Mouse (Mus musculus) embryo, embryonic 11.5 days (tissue): ENCODE measurements around the gene Rita1.

Experiments used
- DNase-seq: peaks from one replicate; pipeline ENCODE4 v3.0.0-alpha.2; 2012; ENCODE audit warnings: low read depth, low spot score

The Rita1 gene

DNA sequence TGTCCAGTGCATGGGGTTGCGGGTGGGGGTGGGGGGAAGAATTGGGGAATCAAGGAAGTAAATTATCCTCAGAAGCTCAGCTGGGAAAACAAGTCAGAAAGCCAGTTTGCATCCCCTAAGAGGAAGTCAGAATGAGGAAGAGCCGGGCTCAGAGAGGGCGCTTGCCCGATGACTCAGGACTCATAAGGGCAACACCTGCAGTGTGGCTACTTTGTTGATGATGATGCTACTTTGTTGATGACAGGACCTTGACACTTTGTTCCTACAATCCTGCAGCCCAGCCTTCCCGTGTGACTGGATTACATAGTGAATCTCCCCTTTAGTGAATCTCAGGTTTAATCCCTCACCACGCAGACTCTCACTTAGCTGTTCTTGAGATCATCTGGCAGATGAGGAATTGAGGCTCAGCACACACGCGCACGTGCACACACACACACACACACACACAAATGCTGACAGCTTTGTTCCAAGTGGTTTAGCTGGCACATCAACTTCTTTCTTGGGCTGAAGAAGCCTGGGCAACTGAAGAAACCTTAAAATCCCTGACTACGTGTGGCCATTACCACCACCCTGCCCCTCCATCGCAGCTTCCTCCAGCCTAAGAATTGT lies 42.0 kb downstream of the Rita1 start:
- no peak for DNase-seq

DNA sequence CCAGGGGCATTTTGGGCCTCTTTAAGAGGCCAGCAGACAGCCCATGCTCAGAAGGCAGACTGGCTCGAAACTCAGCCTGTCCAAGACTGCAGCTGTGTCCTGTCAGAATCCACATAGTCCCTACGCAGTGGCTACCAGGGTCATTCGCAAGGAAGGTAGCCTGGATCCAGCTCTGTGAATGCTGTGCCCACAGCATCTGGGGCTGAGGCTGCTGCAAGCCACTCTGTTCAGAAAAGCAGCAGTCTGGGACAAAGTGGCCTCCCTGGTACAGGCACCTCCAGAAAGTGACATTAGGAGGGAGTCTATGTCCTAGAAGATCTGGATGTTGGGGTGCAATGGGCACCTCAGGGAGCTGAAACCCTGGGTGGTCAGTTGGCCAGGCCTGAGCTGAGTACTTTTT lies 42.6 kb downstream of the Rita1 start:
- DNase-seq = no peak

DNA sequence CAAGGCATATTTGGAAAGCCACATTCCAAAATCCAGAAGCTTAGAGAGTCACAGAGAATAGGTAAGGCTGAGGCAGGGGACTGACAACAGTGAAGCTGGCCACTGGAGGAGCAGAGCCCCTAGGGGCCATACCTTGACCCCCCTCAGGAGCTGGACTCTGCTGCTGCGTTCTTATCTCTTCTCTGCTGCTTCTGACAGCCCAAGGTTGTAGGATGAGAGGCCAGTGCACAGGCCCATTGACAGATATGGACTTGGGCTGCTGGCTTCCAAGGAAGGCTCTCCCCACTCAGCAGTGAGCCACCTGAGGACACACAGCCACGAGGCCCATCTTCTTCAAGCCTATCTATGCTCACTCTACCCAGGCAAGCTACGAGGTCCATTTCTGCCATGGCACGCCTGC lies 43.4 kb downstream of the Rita1 start:
- no peak for DNase-seq

DNA sequence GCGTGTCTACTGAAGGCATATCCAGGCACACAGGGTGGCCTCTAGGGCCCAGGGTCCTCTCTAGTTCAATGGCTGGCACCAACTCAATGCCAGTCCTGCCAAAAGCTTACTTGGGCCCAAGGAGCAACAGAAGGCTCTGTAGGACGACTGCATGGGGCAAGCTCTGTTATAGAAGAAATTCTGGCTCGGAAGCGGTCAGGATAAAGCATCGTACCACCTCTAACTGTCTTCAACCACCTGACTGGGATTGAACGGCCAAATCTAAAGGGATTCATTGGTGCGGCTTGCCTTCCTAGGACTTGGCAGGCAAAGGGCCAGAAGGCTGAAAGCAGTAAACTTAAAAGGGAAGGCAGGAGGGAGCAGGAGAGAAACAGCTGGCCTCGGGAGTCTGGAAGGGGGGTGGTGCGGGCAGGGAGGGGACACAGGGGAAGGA lies 44.0 kb downstream of the Rita1 start:
- no peak for DNase-seq

DNA sequence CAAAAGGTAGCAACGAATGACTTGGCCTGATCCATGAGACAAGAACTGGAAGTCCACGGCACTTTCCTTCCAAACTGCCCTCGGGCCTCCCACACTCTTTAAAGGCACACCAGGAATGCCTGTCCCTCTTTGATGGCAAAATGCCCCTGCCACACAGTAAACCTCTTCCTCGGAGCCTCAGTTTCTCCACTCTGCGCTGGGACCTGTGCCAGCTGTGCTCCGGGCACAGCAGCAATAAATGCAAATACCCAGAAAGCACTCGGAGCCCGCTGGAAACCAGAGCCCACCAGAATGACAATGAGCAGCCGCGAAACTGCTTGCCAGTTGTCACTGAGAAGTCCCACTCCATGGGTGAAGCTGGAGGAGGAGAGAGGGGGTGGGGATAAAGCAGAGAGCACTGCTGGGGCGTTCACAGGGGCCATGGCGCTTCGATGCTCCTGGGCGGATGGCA lies 44.6 kb downstream of the Rita1 start:
- no peak for DNase-seq

DNA sequence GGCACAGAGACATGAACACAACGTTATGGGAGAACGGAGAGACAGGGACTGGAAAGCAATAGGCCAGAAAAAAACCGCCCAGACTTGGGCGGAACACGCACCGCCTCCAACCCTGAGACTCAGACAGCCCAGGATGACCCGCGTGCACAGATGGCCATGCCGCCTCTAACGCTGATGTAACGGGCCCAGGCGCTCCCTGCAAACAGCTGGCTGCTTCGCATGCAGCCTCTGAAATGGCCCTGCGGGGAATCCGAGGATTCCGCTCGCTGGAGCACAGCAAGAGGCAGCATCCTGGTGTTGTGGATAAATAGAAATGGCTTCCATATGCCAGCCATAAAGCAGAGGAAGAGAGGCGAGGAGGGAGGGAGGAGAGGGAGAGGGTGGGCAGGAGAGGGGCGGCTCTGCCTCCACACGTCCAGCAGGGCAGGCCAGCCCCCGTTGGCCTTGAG lies 45.1 kb downstream of the Rita1 start:
- DNase-seq = no peak

DNA sequence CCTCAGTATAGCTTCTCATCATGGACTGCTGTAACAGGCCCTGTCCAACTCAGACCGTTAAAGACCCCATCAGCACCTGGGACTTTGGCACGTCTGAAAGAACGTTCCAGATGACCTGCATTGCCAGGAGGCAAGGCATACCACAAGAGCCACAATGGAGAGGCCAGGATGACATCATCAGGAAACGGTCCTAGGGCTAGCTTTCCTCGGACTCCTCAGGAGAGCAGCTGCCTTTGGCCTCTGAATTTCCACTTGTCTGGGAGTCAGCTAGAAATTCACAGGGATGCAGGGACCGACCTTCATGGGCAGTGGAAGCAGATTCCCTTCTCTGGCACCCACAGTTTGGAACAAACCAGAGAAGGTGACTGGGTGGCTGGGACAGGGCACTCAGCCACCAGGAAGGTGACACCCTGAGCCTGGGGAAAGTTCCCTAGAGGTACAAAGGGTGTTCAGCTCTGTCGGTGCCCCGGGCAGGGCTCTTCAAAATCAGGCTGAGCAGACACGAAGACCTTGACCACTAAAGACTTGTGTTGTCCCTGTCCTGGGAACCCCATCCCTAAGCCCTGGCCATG lies 45.6 kb downstream of the Rita1 start:
- DNase-seq = no peak

DNA sequence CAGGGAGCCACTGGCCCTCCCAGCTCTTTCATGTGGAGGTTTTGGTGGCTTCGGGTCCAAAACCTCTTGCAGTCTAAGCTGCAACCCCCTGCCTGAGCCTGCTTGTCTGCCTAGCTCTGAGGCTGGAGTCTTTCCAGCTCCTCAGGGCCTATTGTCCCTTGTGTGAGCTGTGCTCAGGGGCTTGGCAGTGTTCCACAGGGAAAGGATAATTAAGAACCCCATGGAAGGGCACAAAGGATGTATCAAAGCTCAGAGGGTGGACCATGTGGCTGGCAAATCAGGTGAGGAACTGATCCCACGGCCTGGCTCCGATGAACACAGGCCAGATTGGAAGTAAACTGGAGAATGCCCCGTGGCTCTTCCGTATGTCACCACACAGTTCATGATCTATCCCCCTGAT lies 46.3 kb downstream of the Rita1 start:
- DNase-seq = no peak

DNA sequence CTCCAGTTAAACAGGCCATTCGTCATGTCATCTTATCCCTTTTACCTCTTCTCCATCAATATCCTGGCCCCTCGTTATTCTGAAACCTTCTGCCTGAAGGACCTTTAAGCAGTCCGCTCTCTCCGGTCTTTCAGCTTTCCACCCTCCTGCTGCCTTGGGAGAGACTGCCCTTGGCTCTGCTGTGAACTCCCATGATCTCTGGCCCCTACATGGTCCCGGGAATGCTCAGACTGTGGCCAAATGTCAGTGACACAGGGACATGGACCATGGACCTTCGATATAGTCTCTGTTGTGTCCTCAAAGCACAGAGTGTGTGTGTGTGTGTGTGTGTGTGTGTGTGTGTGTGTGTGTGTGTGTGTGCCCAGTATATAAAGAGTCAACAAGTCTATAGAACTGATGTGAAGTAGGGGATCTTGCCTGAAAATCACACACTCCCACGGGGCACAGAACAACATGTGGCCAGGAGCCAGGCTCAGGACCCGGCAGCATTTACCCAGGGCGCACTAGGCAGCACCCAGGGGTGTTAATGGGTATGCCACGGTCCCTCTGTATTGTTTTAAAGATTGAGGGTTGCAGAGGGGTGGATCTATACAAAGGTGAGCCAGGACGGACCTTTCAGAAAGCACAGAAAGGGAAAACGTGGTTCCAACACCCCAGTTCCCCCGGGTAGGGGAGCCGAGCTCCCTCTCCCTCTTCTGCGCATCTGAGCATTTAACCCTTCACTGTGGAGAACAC lies 47.1 kb downstream of the Rita1 start:
- DNase-seq = no peak

DNA sequence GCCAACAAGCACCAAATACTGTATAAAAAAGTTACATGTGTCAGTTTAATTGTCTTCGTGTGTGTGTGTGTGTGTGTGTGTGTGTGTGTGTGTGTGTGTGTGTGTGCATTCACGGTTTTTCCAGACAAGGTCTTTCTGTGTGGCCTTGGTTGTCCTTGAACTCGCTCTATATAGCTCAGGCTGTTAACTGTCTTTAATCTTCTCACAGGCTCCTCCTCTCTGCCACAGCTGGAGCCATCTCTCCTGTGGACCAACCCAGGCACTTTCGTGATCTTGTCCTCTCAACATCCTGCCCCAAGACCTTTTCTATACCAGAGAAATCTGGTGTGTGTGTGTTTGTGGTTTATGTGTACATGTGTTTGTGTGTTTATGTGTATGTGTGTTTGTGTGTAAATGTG lies 48.5 kb downstream of the Rita1 start:
- no peak for DNase-seq

DNA sequence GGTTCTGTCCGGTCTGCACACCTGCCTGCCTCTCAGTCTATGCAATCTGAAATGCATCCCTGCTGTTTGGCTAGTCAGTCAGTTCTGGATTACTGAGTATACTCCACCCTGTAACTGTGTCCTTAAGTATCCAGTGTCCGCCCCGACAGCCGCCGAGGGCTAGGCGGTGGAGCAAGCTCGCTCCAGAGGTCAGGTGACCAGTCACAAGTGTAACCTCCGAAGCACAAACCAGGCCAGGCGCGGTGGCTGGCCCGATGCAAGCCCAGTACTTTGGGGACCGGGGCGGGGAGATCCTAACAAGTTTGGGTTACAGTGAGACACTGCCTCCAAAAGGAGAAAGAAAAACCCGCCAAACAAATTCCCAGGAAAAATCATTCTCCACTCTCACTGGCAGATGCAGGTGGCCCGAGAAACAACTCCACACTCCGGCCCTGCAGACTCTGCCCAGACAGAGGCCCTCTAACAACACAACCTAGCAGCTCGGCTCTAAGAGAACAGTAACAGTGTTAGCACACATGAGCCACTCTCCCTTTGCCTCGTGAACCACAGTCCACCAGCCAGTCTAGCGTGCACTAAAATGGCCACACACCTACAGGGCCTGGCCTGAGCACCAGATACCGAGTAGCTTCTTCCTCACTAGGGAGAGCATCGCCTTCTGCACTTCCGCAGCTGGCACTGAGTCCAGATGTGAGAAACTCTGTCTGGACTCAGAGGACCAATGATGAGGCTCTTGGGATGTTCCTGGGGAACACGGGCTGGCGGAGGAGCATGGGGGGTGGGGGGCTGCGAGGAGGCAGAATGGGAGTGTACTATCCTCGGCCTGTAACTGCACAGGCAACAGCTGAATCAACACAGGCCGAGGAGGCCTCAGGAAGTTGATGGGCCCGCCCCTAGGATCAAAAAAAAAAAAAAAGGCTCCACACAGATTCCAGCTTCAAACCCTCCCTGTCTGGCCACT lies 49.2 kb downstream of the Rita1 start:
- no peak for DNase-seq

DNA sequence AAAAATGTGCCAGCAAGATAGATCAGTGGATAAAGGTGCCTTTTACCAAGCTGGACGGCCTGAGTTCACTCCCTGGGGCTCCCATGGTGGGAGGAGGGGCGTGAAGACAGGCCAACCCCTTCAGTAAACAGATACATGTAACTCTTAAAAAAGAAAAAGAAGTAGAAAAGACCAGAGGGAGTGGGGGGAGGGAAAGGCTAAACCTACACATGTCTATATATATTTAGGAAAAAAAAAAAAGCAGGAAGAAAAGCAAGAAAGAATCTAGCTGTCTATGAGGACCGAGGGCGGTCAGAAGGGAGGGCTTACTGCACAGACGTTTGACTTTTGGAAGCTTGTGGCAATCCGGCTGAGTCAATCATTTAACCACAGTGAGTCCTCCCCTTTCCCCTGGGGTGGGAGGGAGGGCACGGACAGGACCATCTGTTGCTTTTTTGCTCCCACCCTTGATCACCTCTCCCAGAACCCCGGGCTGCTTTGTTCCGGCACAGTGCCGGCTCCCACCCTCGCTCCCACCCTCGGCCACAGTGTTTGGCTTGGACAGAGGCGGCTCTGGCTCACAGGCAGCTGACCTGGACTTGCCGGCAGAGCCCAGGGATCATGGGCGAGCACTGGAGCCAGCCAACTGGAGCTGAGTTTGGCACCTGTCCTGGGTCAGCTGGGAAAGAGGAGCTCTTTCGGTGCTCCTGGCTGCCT lies 51.6 kb downstream of the Rita1 start:
- no peak for DNase-seq

DNA sequence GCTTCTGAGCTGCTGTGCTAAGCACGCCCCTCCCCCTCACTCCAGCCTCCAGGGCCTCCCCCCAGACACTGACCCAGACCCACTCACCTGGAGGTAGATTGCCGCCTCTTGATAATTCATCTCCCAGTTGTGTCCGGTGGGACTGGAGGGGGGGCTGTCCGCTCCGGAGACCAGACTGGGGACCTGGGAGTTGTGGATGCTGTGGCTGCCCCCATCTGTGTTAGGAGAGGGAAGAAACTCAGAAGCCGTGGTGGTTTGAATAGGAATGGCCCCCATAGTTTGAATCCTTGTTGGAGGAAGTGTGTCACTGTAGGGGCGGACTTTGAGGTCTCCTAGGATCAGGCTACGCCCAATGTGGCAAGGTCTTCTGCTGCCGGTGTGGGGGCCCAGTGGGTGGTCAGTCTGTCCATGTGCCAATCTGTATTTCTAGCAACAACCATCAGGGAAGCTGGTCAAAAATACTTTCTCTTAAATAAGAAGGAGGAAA lies 52.2 kb downstream of the Rita1 start:
- no peak for DNase-seq

DNA sequence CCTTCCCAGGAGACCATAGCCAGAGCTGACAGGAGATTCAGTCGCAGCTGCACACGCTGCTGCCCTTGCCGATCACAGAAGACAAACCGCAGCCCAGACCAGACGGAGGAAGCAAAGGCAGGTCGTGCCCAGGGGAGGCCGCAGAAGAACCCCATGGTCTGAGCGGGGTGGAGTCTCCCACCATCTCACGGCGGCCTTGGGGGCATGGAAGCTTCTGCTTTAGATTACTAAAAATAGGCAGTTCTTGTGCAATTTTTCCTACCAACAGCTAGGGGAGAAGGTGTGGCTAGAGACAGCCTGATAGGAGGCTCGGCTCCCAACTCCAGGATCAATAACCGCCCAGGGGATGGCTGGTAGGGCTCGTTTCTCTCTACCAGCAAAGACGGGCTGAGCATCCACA lies 53.6 kb downstream of the Rita1 start:
- no peak for DNase-seq

DNA sequence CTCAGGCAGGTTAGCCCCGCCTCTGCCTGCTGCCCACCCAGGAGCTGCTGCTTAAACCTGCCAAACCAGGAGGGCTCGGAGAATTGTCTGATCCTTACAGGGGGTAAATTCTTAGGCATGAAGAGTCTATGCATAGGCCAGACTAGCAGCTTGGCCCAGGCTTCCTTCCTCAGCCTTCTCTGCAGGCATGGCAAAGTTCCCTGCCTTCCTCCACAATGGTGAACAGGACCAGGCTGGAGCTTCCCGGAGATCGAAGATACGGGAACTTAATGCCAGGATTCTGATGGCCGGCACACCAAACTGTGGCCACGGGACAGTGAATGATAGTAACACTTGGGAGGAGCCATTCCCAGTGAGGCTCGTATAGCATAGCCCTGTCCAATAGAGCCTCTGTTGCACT lies 54.3 kb downstream of the Rita1 start:
- no peak for DNase-seq

DNA sequence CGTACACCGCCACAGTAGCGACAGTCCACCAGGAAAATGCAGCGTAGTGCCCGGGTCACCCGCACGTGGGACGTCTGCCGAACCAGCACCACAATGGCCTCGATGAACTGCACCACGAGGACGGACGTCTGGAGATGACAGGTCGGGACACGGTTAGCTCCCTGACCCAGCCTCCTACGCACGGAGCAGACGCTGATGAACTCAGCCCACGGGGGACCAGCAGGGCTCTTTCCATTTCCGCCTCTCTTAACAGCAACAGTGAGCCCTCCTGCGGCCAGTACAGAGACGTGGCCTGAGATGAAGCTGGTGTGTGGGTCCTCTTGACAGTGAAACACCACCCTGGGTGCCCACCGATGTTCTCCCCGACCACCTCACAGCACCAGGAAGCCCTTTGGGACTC lies 56.5 kb downstream of the Rita1 start:
- no peak for DNase-seq

DNA sequence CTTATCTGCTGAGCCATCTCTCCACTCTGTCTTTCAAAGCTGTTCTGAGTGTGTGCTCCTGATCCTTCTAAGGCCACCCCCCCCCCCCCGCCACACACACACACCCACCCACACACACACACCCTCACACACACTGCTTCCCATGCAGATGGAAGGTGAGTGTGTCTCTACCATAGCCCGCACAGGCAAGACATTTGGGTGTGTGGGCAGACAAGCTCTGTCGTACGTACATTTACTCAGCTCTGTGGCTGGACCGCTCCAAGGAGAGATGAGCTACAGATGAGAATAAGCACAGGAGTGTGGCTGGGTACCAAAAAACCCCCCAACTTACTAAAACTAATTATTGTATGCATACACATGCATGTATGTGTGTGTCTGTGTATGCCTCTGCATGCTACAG lies 61.7 kb downstream of the Rita1 start:
- DNase-seq = no peak

DNA sequence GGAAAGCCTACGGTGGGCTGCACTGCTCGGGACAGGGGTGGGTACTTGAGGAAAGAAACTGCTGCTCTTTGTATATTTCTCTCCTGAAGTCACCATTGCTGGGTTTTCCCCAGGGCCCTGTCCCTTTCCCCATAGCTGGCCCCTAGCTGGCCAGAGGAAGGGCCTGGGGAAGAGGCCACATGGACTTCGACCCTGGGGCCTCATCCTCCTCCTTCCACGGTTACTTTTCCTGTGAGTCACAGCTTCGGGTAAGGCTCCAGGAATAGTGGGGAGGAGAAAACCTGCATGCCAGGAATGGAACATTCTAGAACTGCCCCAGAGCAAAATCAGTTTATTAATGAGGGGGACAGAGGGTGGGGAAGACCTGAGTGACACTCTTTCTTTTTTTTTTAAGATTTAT lies 62.3 kb downstream of the Rita1 start:
- no peak for DNase-seq

DNA sequence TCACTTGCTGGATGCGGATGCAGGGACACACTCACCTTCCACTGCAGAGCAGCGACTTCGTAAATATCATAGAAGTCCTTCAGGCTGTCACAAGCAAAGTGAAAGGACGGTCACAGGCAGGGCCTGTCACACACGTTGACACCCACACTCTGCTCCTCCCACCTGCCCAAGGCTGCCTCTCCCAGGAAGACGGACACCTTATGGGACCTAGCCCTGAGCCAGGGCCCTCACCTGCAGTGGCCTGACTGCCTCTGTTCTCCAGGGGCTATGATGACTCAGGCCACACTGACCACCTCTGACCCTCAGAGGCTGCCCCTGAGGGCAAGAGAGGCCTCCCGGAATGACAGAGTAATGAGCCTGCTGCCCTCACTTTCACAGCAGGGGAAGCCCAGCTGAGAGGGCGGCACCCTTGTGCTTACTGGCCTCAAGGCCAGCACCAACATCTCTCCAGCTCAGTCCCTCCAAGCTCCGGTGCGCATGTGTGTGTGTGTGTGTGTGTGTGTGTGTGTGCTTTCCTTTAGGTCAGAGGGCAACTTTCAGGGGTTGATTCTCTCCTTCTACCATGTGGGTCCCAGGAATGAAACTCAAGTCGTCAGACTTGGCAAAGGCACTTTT lies 64.0 kb downstream of the Rita1 start:
- no peak for DNase-seq
